Mouse (Mus musculus): ENCODE measurements around the gene Xxylt1. TPM values are rescaled to one million over a fixed set of nuclear protein-coding genes. Genes with fewer than 3 reads are reported as not detected.

Gene Xxylt1
- polyA plus RNA-seq, 1 experiment from 2014 or later = 9.7 TPM

DNA sequence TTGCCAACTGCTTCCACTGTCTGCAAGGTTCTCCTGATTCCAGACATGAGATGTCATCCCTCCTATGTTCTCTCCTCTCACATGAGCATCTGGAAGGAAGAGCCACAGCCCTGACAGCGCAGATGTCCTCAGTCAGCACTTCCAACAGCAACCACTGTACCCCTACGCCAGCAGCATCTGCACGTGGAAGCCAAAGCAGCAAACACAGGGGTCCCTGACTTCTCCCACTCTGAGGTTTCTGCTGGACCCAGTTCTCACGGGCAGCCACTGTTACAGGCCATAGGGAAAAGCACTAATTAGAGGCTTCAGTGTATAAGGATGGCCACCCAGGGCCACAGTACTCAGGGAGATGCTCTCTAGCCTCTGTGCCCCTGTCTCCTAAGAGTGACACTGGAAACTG is 98.0 kb downstream of the Xxylt1 start:
- no peaks in the 10 kb centered on the region for H3K36me3 ChIP-seq (ENCODE audit: inconsistent target)
- no peaks in the 10 kb centered on the region for H3K79me2 ChIP-seq (ENCODE audit: inconsistent target)
- H3K4me3 ChIP-seq (ENCODE audit: inconsistent target) = no peak overlapping the region
- 92% methylated on average over 4 of the region's 4 CpGs for WGBS (ENCODE audit: missing documents)
- H3K27ac ChIP-seq = peak overlapping the region; percentile 45

DNA sequence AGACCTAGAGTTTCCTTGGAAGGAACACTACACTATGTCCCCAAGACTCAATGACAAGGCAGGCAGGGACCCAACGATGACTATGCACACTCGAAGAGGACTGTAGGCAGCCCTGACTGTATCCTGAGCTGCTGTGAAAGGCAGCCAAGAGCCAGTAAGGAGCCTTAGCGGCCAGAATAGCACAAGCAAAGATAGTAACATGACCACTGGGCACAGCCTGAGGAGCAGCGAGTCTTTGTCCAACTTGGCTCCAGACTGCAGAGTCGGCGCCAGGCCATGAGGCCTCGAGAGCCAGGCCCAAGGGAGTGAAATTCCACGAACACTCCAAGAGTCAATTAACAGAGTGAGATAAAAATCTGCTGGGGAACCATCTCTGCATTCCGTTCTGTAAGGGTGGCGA is 99.9 kb downstream of the Xxylt1 start:
- H3K36me3 ChIP-seq (ENCODE audit: inconsistent target) = no peaks in the 10 kb centered on the region

GRCm38 (mm10) chr16:30979905-30980304 is 101.3 kb downstream of the Xxylt1 start:
- WGBS (ENCODE audit: missing documents) = 95% methylated on average over 11 of the region's 11 CpGs
- H3K36me3 ChIP-seq (ENCODE audit: inconsistent target) = no peaks in the 10 kb centered on the region
- no peak overlapping the region for H3K4me3 ChIP-seq (ENCODE audit: inconsistent target)
- H3K79me2 ChIP-seq (ENCODE audit: inconsistent target) = no peaks in the 10 kb centered on the region
- no peak overlapping the region for H3K27ac ChIP-seq

More for the DNA sequence above, 99.9 kb downstream of the Xxylt1 start:
- Histone ChIP-seq H3K4me3 (ENCODE audit: inconsistent target) (no peak overlapping the region), H3K27ac (no peak overlapping the region), H3K79me2 (ENCODE audit: inconsistent target) (no peaks in the 10 kb centered on the region)
- 80% methylated on average over 10 of the region's 10 CpGs for WGBS (ENCODE audit: missing documents)

DNA sequence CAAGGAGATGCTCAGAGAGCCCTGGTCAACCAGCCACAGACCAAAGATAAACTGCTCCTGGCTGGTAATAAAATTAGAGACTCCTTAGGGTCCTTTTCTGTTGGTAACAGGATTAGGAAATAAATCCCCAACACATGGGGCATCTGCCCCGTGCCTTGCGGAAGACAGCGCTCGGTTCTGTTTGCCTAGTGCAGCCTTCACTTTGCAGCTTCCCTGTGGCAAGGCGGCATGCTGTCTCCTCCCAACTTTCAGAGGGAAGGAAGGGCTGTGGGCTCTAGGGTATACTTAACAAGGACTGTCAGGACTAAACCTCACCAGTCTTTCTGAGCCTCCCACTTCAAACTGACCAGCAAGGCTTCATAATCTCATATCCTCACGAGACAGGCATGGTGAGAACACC is 103.5 kb downstream of the Xxylt1 start:
- Histone ChIP-seq H3K4me3 (ENCODE audit: inconsistent target) (no peak overlapping the region), H3K79me2 (ENCODE audit: inconsistent target) (no peaks in the 10 kb centered on the region)
- WGBS (ENCODE audit: missing documents) = 41% methylated on average over 6 of the region's 6 CpGs

GRCm38 (mm10) chr16:30977186-30977585 is 104.0 kb downstream of the Xxylt1 start:
- peak overlapping the region; percentile 21; the same call in 1 of the 2 replicates for H3K27ac ChIP-seq
- no peaks in the 10 kb centered on the region for H3K36me3 ChIP-seq (ENCODE audit: inconsistent target)
- H3K4me3 ChIP-seq (ENCODE audit: inconsistent target) = no peak overlapping the region
- H3K79me2 ChIP-seq (ENCODE audit: inconsistent target) = no peaks in the 10 kb centered on the region
- 12% methylated on average over 3 of the region's 3 CpGs for WGBS (ENCODE audit: missing documents)

More for the DNA sequence above, 103.5 kb downstream of the Xxylt1 start:
- Histone ChIP-seq H3K27ac (no peak overlapping the region), H3K36me3 (ENCODE audit: inconsistent target) (no peaks in the 10 kb centered on the region)

DNA sequence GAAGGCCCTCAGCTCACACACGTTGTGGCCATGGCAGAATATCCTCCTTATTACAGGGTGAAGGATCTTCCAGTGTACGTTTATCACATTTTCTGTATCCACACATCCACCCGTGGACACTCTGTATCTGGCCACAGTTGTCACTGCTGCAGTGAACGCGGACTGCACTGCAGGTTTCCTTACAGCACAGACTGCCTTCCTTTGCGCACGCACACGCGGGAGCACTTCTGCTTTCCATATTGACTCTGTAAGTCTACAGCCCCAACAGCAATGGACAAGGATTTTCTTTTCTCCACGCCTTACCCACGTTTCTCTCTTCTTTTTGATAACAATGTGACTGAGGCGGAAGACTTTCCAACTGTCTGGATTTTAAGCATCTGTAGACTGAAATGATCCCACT is 106.7 kb downstream of the Xxylt1 start:
- Histone ChIP-seq H3K27ac (peak overlapping the region; percentile 77), H3K79me2 (ENCODE audit: inconsistent target) (no peaks in the 10 kb centered on the region), H3K36me3 (ENCODE audit: inconsistent target) (no peaks in the 10 kb centered on the region), H3K4me3 (ENCODE audit: inconsistent target) (no peak overlapping the region)
- 8% methylated on average over 12 of the region's 12 CpGs for WGBS (ENCODE audit: missing documents)

- 58% methylated on average over 6 of the region's 6 CpGs for WGBS (ENCODE audit: missing documents)
- no peak overlapping the region for H3K27ac ChIP-seq
- no peaks in the 10 kb centered on the region for H3K36me3 ChIP-seq (ENCODE audit: inconsistent target)
- H3K4me3 ChIP-seq (ENCODE audit: inconsistent target) = no peak overlapping the region
- H3K79me2 ChIP-seq (ENCODE audit: inconsistent target) = no peaks in the 10 kb centered on the region
Observed at GRCm38 (mm10) chr16:30973416-30973815, 107.8 kb downstream of the Xxylt1 start.

- Histone ChIP-seq H3K36me3 (ENCODE audit: inconsistent target) (no peaks in the 10 kb centered on the region), H3K4me3 (ENCODE audit: inconsistent target) (no peak overlapping the region), H3K27ac (peak overlapping the region; percentile 78), H3K79me2 (ENCODE audit: inconsistent target) (no peaks in the 10 kb centered on the region)
- WGBS (ENCODE audit: missing documents) = 7% methylated on average over 18 of the region's 18 CpGs
Observed at GRCm38 (mm10) chr16:30971950-30972541, 109.2 kb downstream of the Xxylt1 start.

DNA sequence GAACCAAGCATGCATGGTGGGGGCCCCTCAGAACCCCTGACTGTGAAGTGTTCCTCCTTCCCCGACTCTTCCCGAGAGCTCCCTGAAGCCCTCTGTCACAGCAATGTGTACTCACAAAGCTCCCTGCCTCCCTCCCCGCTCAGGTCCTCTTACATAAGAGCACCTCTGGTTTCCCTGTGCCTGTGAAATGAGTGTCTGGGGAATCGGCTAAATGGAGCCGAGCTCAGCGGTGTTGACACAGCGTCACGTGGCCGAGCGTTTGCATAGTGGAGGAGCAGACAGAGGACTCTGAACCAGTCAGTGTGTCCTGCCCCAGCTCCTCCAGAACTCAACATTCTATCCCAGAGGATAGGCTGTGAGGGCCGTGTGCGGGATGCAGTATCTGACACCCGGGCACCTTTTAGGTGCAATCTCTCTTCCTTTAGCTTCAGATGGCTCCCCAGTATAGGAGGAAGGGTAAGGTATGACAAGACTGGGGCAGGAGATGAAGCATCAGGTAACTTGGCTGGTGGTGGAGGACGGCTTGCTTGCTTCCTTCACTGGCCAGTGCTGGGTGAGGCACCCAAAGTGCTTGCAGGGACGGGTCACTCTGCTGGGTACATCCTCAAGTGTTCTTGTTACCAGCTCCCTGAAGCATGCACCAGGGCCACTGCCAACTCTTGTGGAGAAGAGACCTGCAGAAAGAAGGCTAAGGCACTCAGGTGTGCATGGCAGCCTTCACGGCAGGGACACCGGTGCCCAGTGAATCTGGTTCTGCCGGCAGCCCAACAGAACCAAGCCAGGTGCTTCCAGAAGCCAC is 111.8 kb downstream of the Xxylt1 start:
- no peaks in the 10 kb centered on the region for H3K36me3 ChIP-seq (ENCODE audit: inconsistent target)
- H3K79me2 ChIP-seq (ENCODE audit: inconsistent target) = no peaks in the 10 kb centered on the region
- no peak overlapping the region for H3K4me3 ChIP-seq (ENCODE audit: inconsistent target)
- H3K27ac ChIP-seq = peak overlapping the region; percentile 88
- 49% methylated on average over 18 of the region's 18 CpGs for WGBS (ENCODE audit: missing documents)

DNA sequence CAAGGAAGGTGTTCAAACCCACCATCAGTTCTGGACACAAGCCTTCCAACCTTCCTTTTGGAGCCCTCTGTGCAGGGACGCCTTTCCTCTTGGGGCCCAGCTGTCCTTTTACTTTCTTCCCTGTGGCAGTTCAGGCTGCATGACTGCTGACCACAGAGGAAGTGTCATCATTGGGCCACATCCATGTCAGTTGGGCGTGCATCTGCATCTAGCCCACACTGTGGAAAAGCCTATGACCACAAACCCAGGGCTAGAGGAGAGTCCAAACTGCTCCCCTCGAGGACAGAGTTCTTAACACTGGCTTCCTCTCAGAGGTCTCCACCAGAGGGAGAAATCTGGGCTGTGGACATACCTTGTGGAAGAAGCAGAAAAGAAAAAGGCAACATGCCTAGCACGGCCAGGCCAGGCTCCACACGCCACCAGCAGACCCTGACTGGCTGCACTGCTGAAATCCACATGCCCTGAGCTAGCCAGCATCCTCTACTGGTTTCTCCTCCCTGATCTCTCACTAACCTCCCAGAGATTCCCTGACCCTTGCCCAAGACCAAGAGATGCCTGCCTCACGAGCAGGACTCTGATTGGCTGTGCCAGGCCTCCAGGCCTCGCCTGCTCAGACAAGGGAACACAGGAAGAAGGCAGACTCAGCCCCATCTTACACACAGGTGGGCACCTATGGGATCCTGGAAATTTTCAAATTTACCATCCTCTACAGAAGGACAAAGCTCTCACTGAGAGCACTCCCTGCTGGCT is 112.7 kb downstream of the Xxylt1 start:
- peak overlapping the region; percentile 88 for H3K27ac ChIP-seq
- 33% methylated on average over 7 of the region's 7 CpGs for WGBS (ENCODE audit: missing documents)
- H3K79me2 ChIP-seq (ENCODE audit: inconsistent target) = no peaks in the 10 kb centered on the region
- no peak overlapping the region for H3K4me3 ChIP-seq (ENCODE audit: inconsistent target)
- no peaks in the 10 kb centered on the region for H3K36me3 ChIP-seq (ENCODE audit: inconsistent target)

- no peaks in the 10 kb centered on the region for H3K79me2 ChIP-seq (ENCODE audit: inconsistent target)
- H3K4me3 ChIP-seq (ENCODE audit: inconsistent target) = no peak overlapping the region
- WGBS (ENCODE audit: missing documents) = 99% methylated on average over 5 of the region's 5 CpGs
- no peaks in the 10 kb centered on the region for H3K36me3 ChIP-seq (ENCODE audit: inconsistent target)
- no peak overlapping the region for H3K27ac ChIP-seq
Observed at GRCm38 (mm10) chr16:30966684-30967083, 114.5 kb downstream of the Xxylt1 start.

- H3K79me2 ChIP-seq (ENCODE audit: inconsistent target) = no peaks in the 10 kb centered on the region
- H3K27ac ChIP-seq = no peak overlapping the region
- no peaks in the 10 kb centered on the region for H3K36me3 ChIP-seq (ENCODE audit: inconsistent target)
- WGBS (ENCODE audit: missing documents) = 99% methylated on average over 7 of the region's 7 CpGs
- no peak overlapping the region for H3K4me3 ChIP-seq (ENCODE audit: inconsistent target)
Observed at GRCm38 (mm10) chr16:30964891-30965290, 116.3 kb downstream of the Xxylt1 start.

GRCm38 (mm10) chr16:30964411-30964810 is 116.8 kb downstream of the Xxylt1 start:
- no peak overlapping the region for H3K27ac ChIP-seq
- H3K36me3 ChIP-seq (ENCODE audit: inconsistent target) = no peaks in the 10 kb centered on the region
- 95% methylated on average over 6 of the region's 6 CpGs for WGBS (ENCODE audit: missing documents)
- no peak overlapping the region for H3K4me3 ChIP-seq (ENCODE audit: inconsistent target)
- H3K79me2 ChIP-seq (ENCODE audit: inconsistent target) = no peaks in the 10 kb centered on the region

GRCm38 (mm10) chr16:30962515-30962914 is 118.7 kb downstream of the Xxylt1 start:
- 26% methylated on average over 8 of the region's 8 CpGs for WGBS (ENCODE audit: missing documents)
- Histone ChIP-seq H3K4me3 (ENCODE audit: inconsistent target) (no peak overlapping the region), H3K27ac (no peak overlapping the region), H3K36me3 (ENCODE audit: inconsistent target) (no peaks in the 10 kb centered on the region), H3K79me2 (ENCODE audit: inconsistent target) (no peaks in the 10 kb centered on the region)

DNA sequence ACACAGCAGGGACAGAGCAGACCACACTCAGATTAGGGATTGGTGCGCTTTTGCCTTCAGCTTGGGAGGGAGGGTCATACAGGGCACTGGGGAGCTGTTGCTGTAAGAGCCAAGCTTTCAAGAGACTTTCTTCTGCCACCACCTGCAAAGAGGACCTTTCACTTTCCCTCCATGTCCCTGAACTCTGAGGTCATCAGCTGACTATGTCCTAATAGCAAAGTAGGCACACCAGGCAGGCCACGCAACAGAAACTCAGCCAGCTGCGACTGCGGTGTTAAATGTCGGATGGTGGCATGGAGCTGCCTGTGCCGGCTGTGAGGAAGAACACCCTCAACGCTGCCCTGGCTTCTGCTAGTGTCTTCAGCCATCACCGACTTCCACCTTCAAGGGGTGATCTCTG is 120.1 kb downstream of the Xxylt1 start:
- H3K27ac ChIP-seq = no peak overlapping the region
- 79% methylated on average over 8 of the region's 8 CpGs for WGBS (ENCODE audit: missing documents)

More for the DNA sequence above, 120.1 kb downstream of the Xxylt1 start:
- H3K4me3 ChIP-seq (ENCODE audit: inconsistent target) = no peak overlapping the region
- no peaks in the 10 kb centered on the region for H3K36me3 ChIP-seq (ENCODE audit: inconsistent target)
- no peaks in the 10 kb centered on the region for H3K79me2 ChIP-seq (ENCODE audit: inconsistent target)

All from macrophage (primary cell).